Mouse (Mus musculus) lung, postnatal 0 days (tissue): Measurements from ENCODE around the gene Mtmr12.

Experiments used
- CTCF ChIP-seq: IDR thresholded peaks from 2 replicates; pipeline ENCODE4 v1.5.1; 2016; ENCODE audit warnings: antibody characterized with exemption, mild to moderate bottlenecking
- EP300 ChIP-seq: IDR thresholded peaks from 2 replicates; pipeline ENCODE4 v1.6.1; 2016; ENCODE audit warnings: antibody characterized with exemption, mild to moderate bottlenecking, control low read depth

DNA sequence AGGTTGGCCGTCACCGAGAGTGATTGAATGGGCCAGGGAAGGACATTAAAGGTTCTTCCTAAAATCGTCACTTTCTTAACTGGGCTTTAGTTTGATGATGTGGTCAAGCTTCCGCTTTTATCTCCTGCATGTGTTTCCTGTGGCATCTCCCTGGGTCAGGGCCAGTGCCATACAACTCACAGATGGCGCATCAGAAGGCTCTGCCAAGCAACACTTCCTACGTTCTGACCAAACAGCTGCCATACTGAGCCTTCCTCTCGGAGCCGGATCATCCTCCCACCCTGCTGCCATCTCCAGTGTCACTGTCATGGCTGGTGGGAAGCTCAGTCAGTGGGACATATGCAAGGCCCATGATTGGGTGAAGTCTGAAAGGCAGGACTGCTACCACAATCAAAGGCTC, 6.7 kb downstream of the Mtmr12 start:
- TF ChIP-seq CTCF (no peak), EP300 (no peak)
